49 mouse cellular contexts compared by ENCODE assay signal in the genomic region with DNA sequence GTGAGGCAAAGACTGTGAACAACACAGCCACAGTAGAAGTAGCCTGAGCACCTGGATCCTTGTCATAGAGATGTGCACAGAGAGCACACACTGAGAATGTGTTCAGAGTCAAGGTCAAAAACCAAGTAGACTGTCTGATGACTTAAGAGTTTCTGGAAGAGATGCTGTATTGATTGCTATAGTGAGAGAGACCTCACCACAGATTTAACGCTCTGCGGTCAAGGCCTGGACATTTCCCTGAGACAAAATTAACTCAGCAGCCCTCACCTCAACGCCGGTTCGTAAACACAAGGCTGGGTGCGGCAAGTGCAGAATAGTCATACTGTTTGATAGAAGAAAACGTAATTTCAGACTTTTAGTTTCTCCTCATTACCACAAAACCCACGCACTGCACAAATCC. TPM values are rescaled to one million over a fixed set of nuclear protein-coding genes. Genes with fewer than 3 reads are reported as not detected.
"Had no signal": no experiment of that assay in that cellular context is flagged by ENCODE, and none has a peak within 500 bp of the region (broad histone marks: within the 10 kb centered on the region; RNA-seq: fewer than 3 reads in every experiment).

No protein-coding gene starts in this region.

- H3K36me3 ChIP-seq: heart, embryonic 10.5 days; heart, embryonic 12.5 days; heart, embryonic 13.5 days; heart, embryonic 15.5 days; hindbrain, embryonic 10.5 days; hindbrain, embryonic 12.5 days; hindbrain, embryonic 13.5 days; hindbrain, embryonic 15.5 days; intestine, embryonic 15.5 days; kidney, embryonic 15.5 days had no signal

- H3K9me3 ChIP-seq: heart, embryonic 10.5 days; heart, embryonic 12.5 days; heart, embryonic 13.5 days; heart, embryonic 15.5 days; hindbrain, embryonic 10.5 days; hindbrain, embryonic 12.5 days; hindbrain, embryonic 13.5 days; hindbrain, embryonic 15.5 days; intestine, embryonic 15.5 days; kidney, embryonic 15.5 days had no signal

- H3K9ac ChIP-seq: heart, embryonic 12.5 days; heart, embryonic 13.5 days; heart, embryonic 15.5 days; hindbrain, embryonic 12.5 days; hindbrain, embryonic 13.5 days; hindbrain, embryonic 14.5 days; hindbrain, embryonic 15.5 days; intestine, embryonic 15.5 days; kidney, embryonic 15.5 days had no signal

- H3K27ac ChIP-seq: heart, embryonic 10.5 days; heart, embryonic 13.5 days; heart, embryonic 15.5 days; hindbrain, embryonic 10.5 days; hindbrain, embryonic 12.5 days; hindbrain, embryonic 13.5 days; hindbrain, embryonic 14.5 days; hindbrain, embryonic 15.5 days; hindbrain, postnatal 0 days; intestine, embryonic 15.5 days; kidney, embryonic 15.5 days; kidney, postnatal 0 days; layer of hippocampus, adult 2 months; left cerebral cortex, adult 2 months had no signal

- ATAC-seq: hindbrain, embryonic 16.5 days; hindbrain, postnatal 0 days; inflammation-experienced regulatory T-cells, adult 6 months; intestine, embryonic 15.5 days; intestine, embryonic 16.5 days had no signal

- DNase-seq: heart, postnatal 10 days; heart, postnatal 14 days; heart, postnatal 36 days; heart, postnatal 4 days; kidney, adult 11 months; kidney, adult 18-20 months; kidney, adult 2 months; kidney, adult 8-10 months; kidney, adult 9 months; kidney, postnatal 10 days; kidney, postnatal 14 days; kidney, postnatal 25 days; kidney, postnatal 36 days; kidney, postnatal 4 days; layer of hippocampus, adult 9-11 months; layer of hippocampus, postnatal 36 days had no signal

- H3K4me2 ChIP-seq: heart, embryonic 11.5 days; heart, embryonic 12.5 days; heart, embryonic 13.5 days; heart, embryonic 15.5 days; hindbrain, embryonic 12.5 days; hindbrain, embryonic 13.5 days; hindbrain, embryonic 14.5 days; hindbrain, embryonic 15.5 days; intestine, embryonic 15.5 days; kidney, embryonic 15.5 days had no signal

- H3K4me1 ChIP-seq: hindbrain, embryonic 10.5 days; hindbrain, embryonic 12.5 days; hindbrain, embryonic 13.5 days; hindbrain, embryonic 15.5 days; kidney, embryonic 15.5 days had no signal

- H3K27me3 ChIP-seq: heart, embryonic 12.5 days; heart, embryonic 13.5 days; heart, embryonic 15.5 days; hindbrain, embryonic 12.5 days; hindbrain, embryonic 13.5 days; hindbrain, embryonic 15.5 days; intestine, embryonic 15.5 days; kidney, embryonic 15.5 days had no signal

- H3K4me3 ChIP-seq: heart, embryonic 10.5 days; heart, embryonic 12.5 days; heart, embryonic 13.5 days; heart, embryonic 15.5 days; hindbrain, embryonic 10.5 days; hindbrain, embryonic 12.5 days; hindbrain, embryonic 13.5 days; hindbrain, embryonic 15.5 days; intestine, embryonic 15.5 days; kidney, embryonic 15.5 days; layer of hippocampus, adult 2 months; left cerebral cortex, adult 2 months had no signal

RNA-seq across cellular contexts. Expression of a gene that starts 7.2 kb away (rescaled TPM):
- total RNA-seq: heart, postnatal 10 days; heart, postnatal 14 days; heart, postnatal 25 days; heart, postnatal 36 days; heart, postnatal 4 days; hindbrain, postnatal 0 days; layer of hippocampus, adult 18-20 months; layer of hippocampus, adult 2 months; layer of hippocampus, adult 8-10 months; layer of hippocampus, postnatal 10 days; layer of hippocampus, postnatal 14 days; layer of hippocampus, postnatal 25 days; layer of hippocampus, postnatal 36 days; left cerebral cortex, adult 18-20 months; left cerebral cortex, adult 2 months; left cerebral cortex, adult 8-10 months had no signal
- polyA plus RNA-seq: heart, embryonic 10.5 days; heart, embryonic 11.5 days; heart, embryonic 12.5 days; heart, embryonic 13.5 days; heart, embryonic 14.5 days; heart, embryonic 15.5 days; heart, postnatal 0 days; hindbrain, embryonic 10.5 days; hindbrain, embryonic 11.5 days; hindbrain, embryonic 12.5 days; hindbrain, embryonic 13.5 days; hindbrain, embryonic 14.5 days; hindbrain, embryonic 15.5 days; hindbrain, embryonic 16.5 days; hindbrain, postnatal 0 days; intestine, embryonic 14.5 days; intestine, embryonic 15.5 days; intestine, embryonic 16.5 days; kidney, adult 2 months; kidney, embryonic 14.5 days; kidney, embryonic 15.5 days; kidney, embryonic 16.5 days had no signal
